Mouse (Mus musculus) liver, embryonic 13.5 days (tissue): ENCODE data around the gene Hist1h2bk. TPM values are rescaled to one million over a fixed set of nuclear protein-coding genes. Genes with fewer than 3 reads are reported as not detected.
"Not testable (repeated sequence)": the region's sequence is repeated elsewhere in the genome, so short reads cannot be mapped to it uniquely, and the experiment has no call there.

Source experiments
- ATAC-seq: fragments of 200-750 bp; cut with Nextera tagmentation; 2 replicates; pipeline ENCODE4 v1.8.0; 2017; ENCODE audit warnings: low read depth, mild to moderate bottlenecking, moderate number of reproducible peaks, moderate library complexity
- DNase-seq: peaks from one replicate; pipeline ENCODE4 v3.0.0; 2022
- H3K27ac ChIP-seq: fragments of 300-500 bp; sonication (generic); 2 replicates; pipeline ENCODE4 v1.5.1; 2015; ENCODE audit warnings: moderate library complexity, mild to moderate bottlenecking, inconsistent platforms
- H3K27me3 ChIP-seq: fragments of 300-500 bp; sonication (generic); 2 replicates; pipeline ENCODE4 v1.6.1; 2015; ENCODE audit warnings: mild to moderate bottlenecking, inconsistent platforms
- H3K36me3 ChIP-seq: fragments of 300-500 bp; sonication (generic); 2 replicates; pipeline ENCODE4 v1.6.1; 2015; ENCODE audit warnings: mild to moderate bottlenecking, inconsistent platforms
- H3K4me1 ChIP-seq: fragments of 300-500 bp; sonication (generic); replicated peaks from 2 replicates; pipeline ENCODE4 v1.6.1; 2015; ENCODE audit warnings: inconsistent platforms
- H3K4me2 ChIP-seq: fragments of 300-500 bp; sonication (generic); 2 replicates; pipeline ENCODE4 v1.6.1; 2015; ENCODE audit warnings: inconsistent platforms, mild to moderate bottlenecking, moderate library complexity
- H3K4me3 ChIP-seq: fragments of 300-500 bp; sonication (generic); replicated peaks from 2 replicates; pipeline ENCODE4 v1.5.1; 2015; ENCODE audit warnings: mild to moderate bottlenecking, inconsistent platforms
- H3K9ac ChIP-seq: fragments of 300-500 bp; sonication (generic); 2 replicates; pipeline ENCODE4 v1.6.1; 2015; ENCODE audit warnings: mild to moderate bottlenecking, inconsistent platforms
- H3K9me3 ChIP-seq: fragments of 300-500 bp; sonication (generic); replicated peaks from 2 replicates; pipeline ENCODE4 v1.6.1; 2016; ENCODE audit warnings: inconsistent platforms
- WGBS: fragments of 180-500 bp; shearing (Covaris S2); methylation state at CpG from one replicate; pipeline ENCODE4 v1.1.7; 2015; ENCODE audit not compliant: insufficient replicate concordance; 5-methylcytosine and 5-hydroxymethylcytosine counted together
- polyA plus RNA-seq: library from polyadenylated mRNA; unstranded; fragments of >200 nt; fragmentation: Nextera tagmentation; extraction: Ambion mirVana; gene quantifications from 2 replicates; pipeline ENCODE4 v1.2.1, GENCODE M21; 2015

The Hist1h2bk gene
- polyA plus RNA-seq: 3.5 and 3.7 TPM in 2 replicates

DNA sequence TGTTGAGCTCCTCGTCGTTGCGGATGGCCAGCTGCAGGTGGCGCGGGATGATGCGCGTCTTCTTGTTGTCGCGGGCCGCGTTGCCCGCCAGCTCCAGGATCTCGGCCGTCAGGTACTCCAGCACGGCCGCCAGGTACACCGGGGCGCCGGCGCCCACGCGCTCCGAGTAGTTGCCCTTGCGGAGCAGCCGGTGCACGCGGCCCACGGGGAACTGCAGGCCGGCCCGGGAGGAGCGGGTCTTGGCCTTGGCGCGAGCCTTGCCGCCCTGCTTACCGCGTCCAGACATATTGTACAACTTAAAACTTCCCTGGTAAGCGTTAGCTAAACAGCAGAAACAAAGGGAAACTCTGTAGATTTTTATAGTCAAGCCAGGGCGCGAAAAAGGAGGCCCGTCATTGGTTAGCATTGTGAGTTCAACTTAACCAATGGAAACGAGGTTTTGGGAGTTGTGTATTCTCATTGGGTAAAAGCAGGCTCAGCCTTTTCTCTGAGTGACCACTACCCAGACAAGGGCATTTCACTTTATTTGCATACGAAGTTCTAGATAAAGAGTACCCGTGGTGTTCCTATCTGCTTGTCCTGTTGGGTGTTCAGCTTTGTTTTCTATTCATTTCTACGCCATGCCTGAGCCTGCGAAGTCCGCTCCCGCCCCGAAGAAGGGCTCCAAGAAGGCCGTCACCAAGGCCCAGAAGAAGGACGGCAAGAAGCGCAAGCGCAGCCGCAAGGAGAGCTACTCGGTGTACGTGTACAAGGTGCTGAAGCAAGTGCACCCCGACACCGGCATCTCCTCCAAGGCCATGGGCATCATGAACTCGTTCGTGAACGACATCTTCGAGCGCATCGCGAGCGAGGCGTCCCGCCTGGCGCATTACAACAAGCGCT lies at the start of gene Hist1h2bk, which contains the start of gene Hist1h2ah:
TSS of gene Hist1h2bk (plus strand) at position 604 of the 882 bp plus-strand sequence.
TSS of gene Hist1h2ah (minus strand) at position 302 of the 882 bp plus-strand sequence.
- H3K9me3 ChIP-seq, H3K36me3 ChIP-seq, H3K27me3 ChIP-seq: not testable (repeated sequence)
- ATAC-seq: peak; percentile 90
- Histone ChIP-seq H3K4me3 (peak within 1 kb of the TSS; percentile 66), H3K4me1 (peaks cover 60% of the 10 kb centered on the region), H3K9ac (peak within 1 kb of the TSS; percentile 80), H3K27ac (peak within 1 kb of the TSS; percentile 100), H3K4me2 (peak within 1 kb of the TSS; percentile 72)
- peak; percentile 91 for DNase-seq
- WGBS: 0% methylated on average over 24 of the region's 69 CpGs

DNA sequence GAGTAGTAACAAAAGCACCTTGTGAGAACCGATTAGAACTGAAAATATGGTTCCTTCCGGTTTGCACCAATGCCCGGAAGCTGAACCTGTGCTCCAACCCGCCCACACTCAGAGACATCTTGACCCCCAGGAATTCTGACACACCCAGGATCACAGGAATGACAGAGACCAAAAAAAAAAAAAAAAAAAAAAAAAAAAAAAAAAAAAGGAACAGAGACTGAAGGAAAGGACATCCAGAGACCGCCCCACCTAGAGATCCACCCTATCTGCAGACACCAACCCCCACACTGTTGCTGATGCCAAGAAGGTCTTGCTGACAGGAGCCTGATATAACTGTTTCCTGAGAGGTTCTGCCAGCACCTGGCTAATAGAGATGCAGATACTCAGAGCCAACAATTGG lies 43.1 kb upstream of the Hist1h2bk start:
- no peak overlapping the region for H3K4me3 ChIP-seq
- no peak overlapping the region for H3K27ac ChIP-seq

DNA sequence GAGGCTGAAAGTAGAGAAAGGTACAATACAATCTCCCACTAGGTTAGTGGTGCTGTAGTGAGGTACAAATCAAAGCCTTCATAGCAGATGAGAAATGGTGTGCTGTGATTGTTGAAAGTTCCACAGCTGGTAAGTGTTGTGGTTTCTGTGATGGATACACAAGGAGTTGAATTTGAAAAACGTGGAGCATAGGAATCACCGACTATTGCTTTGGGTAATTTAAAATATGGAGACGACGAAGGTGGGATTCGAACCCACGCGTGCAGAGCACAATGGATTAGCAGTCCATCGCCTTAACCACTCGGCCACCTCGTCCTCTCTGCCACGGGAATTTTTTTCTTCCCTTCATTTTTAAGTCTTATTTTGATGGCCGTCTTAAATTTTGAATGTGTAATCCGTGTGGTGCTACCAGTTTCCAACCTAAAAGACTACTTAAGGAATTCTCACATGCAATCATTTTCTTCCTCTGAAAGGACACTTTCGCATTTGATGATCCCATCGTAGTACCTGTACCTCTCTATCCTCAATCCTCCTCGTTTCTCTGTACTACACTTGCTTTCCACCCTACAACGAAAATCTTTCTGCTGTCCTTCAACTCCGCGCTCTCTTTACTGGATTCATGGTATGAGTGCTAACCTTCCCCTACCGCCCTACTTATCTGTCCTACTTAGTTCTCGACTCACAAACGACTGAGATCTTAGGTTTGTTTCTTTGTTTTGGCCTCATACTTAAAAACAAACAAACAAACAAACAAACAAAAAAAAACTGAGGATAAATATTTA lies 41.5 kb upstream of the Hist1h2bk start:
- peak; percentile 67 for DNase-seq
- Histone ChIP-seq H3K27me3 (peaks cover 55% of the 10 kb centered on the region), H3K4me3 (peak overlapping the region; percentile 35)

More for the DNA sequence above, 43.1 kb upstream of the Hist1h2bk start:
- ATAC-seq (no peak), DNase-seq (no peak)
- Histone ChIP-seq H3K9me3 (no peaks in the 10 kb centered on the region), H3K36me3 (no peaks in the 10 kb centered on the region), H3K4me1 (peaks cover 26% of the 10 kb centered on the region), H3K9ac (no peak overlapping the region), H3K27me3 (peaks cover 43% of the 10 kb centered on the region), H3K4me2 (no peak overlapping the region)
- 61% methylated on average over 5 of the region's 5 CpGs for WGBS

DNA sequence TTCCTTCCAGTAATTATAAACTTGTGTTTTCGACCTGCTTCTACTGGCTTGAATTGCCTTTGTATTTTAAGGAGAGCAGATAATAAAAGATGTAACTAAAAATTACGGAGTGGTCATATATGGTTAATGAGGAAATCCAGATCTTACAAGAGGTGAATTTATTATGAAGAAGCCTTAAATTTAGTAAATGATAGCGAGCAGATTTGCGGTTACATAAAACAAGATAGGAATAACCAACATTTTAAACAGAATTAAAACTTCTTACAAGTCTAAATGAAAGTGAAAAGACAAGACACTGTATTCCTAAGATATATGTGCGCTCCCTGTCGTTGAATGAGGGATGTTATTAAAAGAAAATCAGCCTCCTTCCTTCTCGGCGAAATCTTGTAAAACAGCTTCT lies 40.8 kb upstream of the Hist1h2bk start:
- Histone ChIP-seq H3K4me3 (peak overlapping the region; percentile 58), H3K36me3 (no peaks in the 10 kb centered on the region), H3K9me3 (no peaks in the 10 kb centered on the region), H3K27ac (no peak overlapping the region), H3K4me1 (peaks cover 26% of the 10 kb centered on the region), H3K9ac (peak overlapping the region; percentile 56), H3K4me2 (peak overlapping the region; percentile 76), H3K27me3 (peaks cover 62% of the 10 kb centered on the region)
- DNase-seq: no peak
- WGBS: 4% methylated on average over 8 of the region's 8 CpGs
- no peak for ATAC-seq

More for the DNA sequence above, 41.5 kb upstream of the Hist1h2bk start:
- no peaks in the 10 kb centered on the region for H3K36me3 ChIP-seq
- under 1% methylated on average over 22 of the region's 22 CpGs for WGBS
- no peak overlapping the region for H3K9ac ChIP-seq
- peak; percentile 80 for ATAC-seq
- peaks cover 26% of the 10 kb centered on the region for H3K4me1 ChIP-seq
- H3K9me3 ChIP-seq: no peaks in the 10 kb centered on the region
- H3K4me2 ChIP-seq: peak overlapping the region; percentile 55
- H3K27ac ChIP-seq: no peak overlapping the region

DNA sequence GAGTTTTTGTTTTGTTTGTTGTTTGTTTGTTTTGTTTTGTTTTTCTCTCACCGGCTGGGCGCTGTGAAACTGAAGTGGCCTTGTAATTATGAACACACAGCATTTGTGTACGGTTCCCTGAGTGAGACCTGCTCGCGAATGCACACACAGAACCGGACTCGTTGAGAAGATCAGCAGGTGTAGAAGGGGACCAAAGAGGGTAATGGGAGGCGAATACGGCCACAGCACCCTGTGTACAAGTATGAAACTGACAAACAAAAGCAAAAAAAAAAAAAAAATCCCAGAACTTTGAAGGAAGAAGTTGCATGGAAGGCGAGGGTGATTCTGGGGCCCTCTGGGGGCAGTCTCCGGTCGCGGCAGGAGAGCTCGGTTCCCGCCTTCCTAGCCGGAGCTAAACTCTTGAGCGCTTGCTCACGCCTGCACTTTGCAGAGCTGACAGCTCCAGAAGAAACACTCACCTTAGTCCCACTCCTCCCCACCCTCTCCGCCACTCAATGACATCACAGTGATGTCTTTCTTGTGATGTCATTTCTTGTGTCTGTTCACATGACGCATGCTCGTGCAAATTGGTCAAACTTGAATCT lies 40.2 kb upstream of the Hist1h2bk start:
- Histone ChIP-seq H3K9ac (peak overlapping the region; percentile 56), H3K4me3 (peak overlapping the region; percentile 58), H3K4me1 (peaks cover 26% of the 10 kb centered on the region), H3K27me3 (peaks cover 67% of the 10 kb centered on the region), H3K4me2 (peak overlapping the region; percentile 76), H3K36me3 (no peaks in the 10 kb centered on the region), H3K9me3 (no peaks in the 10 kb centered on the region), H3K27ac (no peak overlapping the region)
- DNase-seq (no peak), ATAC-seq (peak; percentile 52)
- under 1% methylated on average over 21 of the region's 21 CpGs for WGBS

DNA sequence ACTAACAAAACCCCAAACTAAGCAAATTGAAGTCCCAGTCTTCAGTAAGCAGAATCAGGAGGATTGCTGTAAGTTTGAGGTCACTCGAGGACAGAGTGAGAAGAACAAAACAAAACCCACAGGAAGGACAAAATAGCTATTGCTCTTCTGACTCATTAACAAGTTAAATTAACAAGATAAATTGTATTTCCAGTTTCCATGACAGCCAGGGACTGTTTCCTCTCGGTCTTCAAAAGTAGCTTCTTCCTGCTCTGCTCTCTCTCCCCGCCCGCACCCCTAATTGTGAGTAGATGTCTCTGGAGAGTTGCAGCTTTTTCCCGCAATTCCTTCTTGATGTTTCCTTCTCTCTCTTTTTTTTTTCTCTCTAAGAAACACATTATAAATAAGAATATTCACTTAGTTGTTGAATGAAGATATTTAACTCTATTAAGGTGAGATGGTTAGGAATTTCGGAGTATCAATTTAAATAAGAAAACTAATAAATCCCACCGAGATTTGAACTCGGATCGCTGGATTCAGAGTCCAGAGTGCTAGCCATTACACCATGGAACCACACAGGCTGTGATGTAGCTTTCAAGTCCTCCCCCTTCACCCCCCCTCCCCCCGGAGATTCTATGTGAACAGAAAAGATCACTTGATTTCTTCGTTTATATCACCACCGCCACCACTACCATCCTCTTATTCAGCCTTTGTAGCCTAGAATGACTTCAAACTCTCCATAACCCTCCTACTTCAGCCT lies 39.4 kb upstream of the Hist1h2bk start:
- Histone ChIP-seq H3K4me3 (peak overlapping the region; percentile 58), H3K4me2 (peak overlapping the region; percentile 76), H3K27ac (no peak overlapping the region), H3K9me3 (no peaks in the 10 kb centered on the region), H3K27me3 (peaks cover 76% of the 10 kb centered on the region), H3K9ac (peak overlapping the region; percentile 56; the same call in 1 of the 2 replicates), H3K36me3 (no peaks in the 10 kb centered on the region), H3K4me1 (peaks cover 27% of the 10 kb centered on the region)
- DNase-seq (no peak), ATAC-seq (no peak)
- 1% methylated on average over 12 of the region's 12 CpGs for WGBS

DNA sequence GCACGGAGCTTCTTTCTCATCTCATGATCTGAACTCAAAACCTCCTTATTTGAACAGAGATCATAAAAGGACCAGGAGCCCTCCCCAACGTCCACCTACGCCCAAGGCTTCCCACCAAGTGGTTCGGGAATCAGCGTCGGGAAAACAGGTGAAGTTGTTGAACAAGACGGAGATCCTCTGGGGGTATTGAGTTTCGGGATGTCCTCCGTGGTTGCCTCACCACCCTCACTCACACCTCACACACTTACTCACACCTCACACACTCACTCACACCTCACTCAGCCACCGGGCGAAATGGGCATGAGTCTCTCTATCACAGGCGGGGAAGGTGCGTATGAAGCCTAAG lies 38.9 kb upstream of the Hist1h2bk start:
- peaks cover 33% of the 10 kb centered on the region for H3K4me1 ChIP-seq
- H3K9me3 ChIP-seq: no peaks in the 10 kb centered on the region
- no peak for ATAC-seq
- peak overlapping the region; percentile 44; the same call in 1 of the 2 replicates for H3K9ac ChIP-seq
- no peak for DNase-seq
- no peak overlapping the region for H3K27ac ChIP-seq
- H3K36me3 ChIP-seq: no peaks in the 10 kb centered on the region
- WGBS: under 1% methylated on average over 13 of the region's 13 CpGs
- peaks cover 81% of the 10 kb centered on the region for H3K27me3 ChIP-seq
- peak overlapping the region; percentile 76 for H3K4me2 ChIP-seq
- peak overlapping the region; percentile 58 for H3K4me3 ChIP-seq

DNA sequence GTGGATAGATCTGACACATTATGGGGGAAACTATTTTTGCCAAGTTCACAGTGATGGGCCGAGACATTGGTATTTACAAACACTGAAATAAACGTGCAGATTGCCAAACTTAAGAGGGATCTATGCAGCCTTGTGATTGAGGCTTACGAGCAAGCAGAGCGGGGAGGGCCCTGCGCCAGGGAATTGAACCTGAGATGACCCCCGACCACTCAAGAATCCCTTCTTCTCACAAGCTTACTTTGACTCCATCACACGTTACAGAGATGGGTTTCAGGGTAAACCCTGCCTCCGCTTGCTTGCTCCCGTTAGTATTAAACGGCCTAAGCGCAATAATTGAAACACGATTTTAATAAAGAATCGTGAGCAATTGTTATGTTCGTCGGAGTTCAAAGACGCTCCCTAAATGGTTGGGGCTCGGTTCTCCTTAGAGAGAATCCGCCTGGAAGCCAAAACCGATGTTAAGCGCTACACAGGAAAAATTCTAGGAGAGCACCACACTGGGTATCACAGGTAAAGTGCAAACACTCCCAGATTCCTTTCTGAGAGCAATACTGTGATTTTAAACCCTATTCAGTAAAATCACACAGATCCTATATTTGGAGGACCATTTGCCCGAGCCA lies 38.4 kb upstream of the Hist1h2bk start:
- no peaks in the 10 kb centered on the region for H3K9me3 ChIP-seq
- peaks cover 86% of the 10 kb centered on the region for H3K27me3 ChIP-seq
- no peak overlapping the region for H3K27ac ChIP-seq
- H3K4me3 ChIP-seq: peak overlapping the region; percentile 58
- peaks cover 38% of the 10 kb centered on the region for H3K4me1 ChIP-seq
- WGBS: 3% methylated on average over 21 of the region's 21 CpGs
- no peak for DNase-seq
- no peak for ATAC-seq
- H3K9ac ChIP-seq: peak overlapping the region; percentile 44; the same call in 1 of the 2 replicates
- H3K4me2 ChIP-seq: peak overlapping the region; percentile 76
- H3K36me3 ChIP-seq: no peaks in the 10 kb centered on the region

DNA sequence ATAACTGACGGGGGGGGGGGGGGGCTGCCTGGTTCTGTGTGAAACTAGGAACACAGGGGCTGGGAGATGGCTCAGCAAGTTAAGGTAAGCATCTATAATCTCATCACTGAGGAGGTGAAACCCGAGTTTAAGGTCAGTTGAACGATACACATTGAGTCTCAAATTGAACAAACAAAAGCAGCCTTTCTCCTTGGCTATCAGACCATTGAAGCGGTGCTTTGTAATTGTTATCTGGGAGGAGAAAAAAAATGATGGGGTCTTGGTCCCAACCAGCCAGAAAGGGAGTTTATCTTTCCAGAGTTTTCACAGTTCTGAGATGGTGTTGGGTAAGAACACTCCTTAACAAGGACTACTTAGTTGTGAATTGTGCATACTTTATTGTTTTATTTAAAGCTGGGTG lies 37.8 kb upstream of the Hist1h2bk start:
- Histone ChIP-seq H3K4me2 (peak overlapping the region; percentile 76), H3K4me3 (peak overlapping the region; percentile 58; the same call in 1 of the 2 replicates), H3K27me3 (peaks cover 89% of the 10 kb centered on the region), H3K27ac (no peak overlapping the region), H3K4me1 (peaks cover 38% of the 10 kb centered on the region), H3K36me3 (no peaks in the 10 kb centered on the region), H3K9me3 (no peaks in the 10 kb centered on the region), H3K9ac (no peak overlapping the region)
- 16% methylated on average over 4 of the region's 4 CpGs for WGBS
- no peak for ATAC-seq
- no peak for DNase-seq

DNA sequence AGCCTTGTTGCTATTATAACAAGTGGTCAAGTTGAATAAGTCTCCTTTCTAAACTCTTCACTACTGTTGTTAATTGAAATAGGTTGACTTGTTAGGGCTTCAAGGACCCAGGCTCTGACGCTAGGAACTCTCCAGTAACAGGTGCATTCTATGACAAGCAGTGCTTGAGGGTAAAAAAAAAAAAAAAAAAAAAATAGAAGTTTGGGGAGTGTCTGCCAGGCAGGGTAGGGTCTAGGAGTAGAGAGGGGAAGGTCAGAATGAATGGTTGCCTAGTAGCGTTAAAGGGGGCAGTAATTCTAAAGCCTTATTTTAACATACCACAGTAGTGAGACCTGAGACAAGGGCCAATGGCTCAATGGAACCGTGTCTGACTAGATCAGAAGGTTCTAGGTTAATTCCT lies 37.3 kb upstream of the Hist1h2bk start:
- Histone ChIP-seq H3K4me2 (no peak overlapping the region), H3K4me1 (peaks cover 38% of the 10 kb centered on the region), H3K27ac (no peak overlapping the region), H3K9me3 (no peaks in the 10 kb centered on the region), H3K27me3 (peaks cover 92% of the 10 kb centered on the region), H3K9ac (no peak overlapping the region), H3K4me3 (no peak overlapping the region), H3K36me3 (no peaks in the 10 kb centered on the region)
- ATAC-seq: no peak
- no peak for DNase-seq
- 24% methylated on average over 3 of the region's 3 CpGs for WGBS
